Mouse (Mus musculus) heart, postnatal 25 days (tissue): ENCODE data around the gene Dlx3. TPM values are rescaled to one million over a fixed set of nuclear protein-coding genes. Genes with fewer than 3 reads are reported as not detected.

Experiments
- DNase-seq: peaks from one replicate; pipeline ENCODE4 v3.0.0; 2022; ENCODE audit warnings: low spot score
- intact Hi-C: fragments of 180-260 bp; cut with DNase I; formaldehyde crosslinking; loops from one replicate; pipeline ENCODE4 v1.15.1; 2025
- total RNA-seq, 2 experiments: library from RNA; stranded (reverse); gene quantifications; 2 replicates each; pipeline ENCODE4 v1.2.3; 2021

The Dlx3 gene
- total RNA-seq, 2 experiments from 2014 or later = not detected

- DNase-seq = no peak
- intact Hi-C loops = no loop called here
These were observed 26.0 kb downstream of the Dlx3 start, which contains the start of gene Dlx4 for GRCm38 (mm10) chr11:95145851-95146403. Dlx4 (minus strand) TSS chr11:95146263.

DNA sequence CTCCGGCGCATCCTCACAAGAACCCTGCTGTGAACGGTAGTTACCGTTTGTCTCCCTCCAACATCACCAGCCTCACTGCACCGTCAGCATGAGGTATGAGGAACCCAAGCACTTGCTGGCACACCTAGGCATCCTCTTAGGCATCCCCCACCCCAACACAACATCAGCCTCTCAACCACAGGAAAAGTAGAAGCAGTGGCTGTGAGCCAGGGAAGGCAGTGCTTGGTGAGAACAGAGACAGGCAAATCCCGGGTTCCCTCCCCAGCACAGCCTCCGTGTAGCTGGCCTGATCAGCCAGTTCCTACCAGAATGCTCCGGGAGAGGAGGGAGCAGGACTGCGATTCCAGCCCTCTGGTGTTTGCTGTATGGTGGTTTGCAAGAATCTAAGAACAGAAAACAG, 28.8 kb downstream of the Dlx3 start:
- DNase-seq = no peak
- intact Hi-C loops = no loop called here

DNA sequence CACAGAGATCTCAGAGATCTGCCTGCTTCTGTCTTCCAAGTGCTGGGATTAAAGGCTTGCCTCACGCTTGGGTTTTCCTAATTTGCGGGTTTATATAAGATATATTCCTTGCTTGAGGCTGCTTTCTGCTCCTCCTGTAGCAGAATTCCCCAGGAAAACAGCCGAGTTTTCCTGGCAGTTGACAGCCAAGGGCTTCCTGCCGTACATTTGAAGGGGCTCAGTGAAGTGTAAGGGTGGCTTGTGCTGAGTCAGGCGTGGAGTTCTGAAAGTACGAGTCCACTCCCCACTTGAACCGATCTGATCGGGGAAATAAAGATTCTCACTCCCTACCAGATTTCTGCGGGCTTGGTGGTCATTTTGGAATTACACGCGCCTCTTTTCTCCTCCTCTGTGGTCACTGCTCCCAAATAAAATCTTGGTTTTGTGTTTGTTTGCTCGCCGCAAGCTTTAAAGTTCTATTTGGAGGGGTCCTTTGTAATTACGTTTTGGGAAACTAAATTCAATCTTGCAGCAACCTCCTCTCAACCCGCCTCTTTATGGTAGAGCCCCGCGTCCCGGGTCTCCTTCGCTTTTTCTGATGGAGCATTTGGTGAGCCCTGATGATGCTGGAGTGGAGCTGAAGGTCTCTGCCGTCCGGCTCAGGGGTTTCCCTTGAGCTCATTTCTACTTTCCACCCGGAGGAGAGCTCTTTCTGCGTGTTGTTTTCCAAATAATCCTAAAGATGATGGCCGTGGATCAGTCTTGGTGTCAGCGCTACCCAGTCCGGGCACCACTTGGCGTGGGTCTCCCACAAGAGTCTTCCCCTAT, 29.7 kb downstream of the Dlx3 start:
- intact Hi-C loops = no loop called here
- DNase-seq = no peak

DNA sequence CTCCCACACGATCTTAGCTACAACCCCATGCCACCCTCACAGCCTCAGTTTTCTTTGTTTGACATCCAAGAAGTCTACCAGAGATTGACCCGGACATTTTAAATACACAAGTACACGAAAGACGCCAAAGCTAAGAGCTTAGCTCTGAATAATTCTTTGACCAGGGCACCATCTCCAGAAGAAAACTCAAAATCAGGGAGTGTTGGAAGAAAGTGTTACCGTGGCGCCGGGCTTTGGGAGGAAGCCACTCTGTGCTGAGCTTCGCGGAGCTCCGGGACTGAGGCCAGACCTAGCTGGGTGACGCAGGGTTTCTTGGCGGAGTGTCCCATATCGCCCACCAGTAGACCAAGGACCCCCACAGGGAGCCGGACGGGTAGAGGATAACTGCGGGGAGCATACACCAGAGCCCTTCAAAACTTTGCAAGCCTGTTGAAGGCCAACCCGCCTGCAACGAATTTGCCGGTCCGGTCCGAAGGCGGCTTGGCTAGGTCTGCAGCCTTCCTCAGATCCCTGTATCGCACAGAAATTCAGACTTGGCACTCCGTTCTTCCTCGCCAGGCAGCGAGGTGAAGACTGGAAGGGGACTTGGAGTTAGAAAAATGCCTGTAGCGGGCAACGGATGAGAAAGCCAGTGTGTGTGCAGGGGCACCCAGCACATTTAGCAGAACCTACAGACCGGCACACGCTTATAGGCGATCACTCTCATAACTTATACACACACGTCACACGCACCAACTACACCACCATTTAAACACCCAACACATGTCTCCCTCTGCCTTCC, 30.5 kb downstream of the Dlx3 start:
- DNase-seq = no peak
- intact Hi-C loops = no loop called here

- DNase-seq = no peak
- intact Hi-C loops = no loop called here
These were observed 33.2 kb downstream of the Dlx3 start for GRCm38 (mm10) chr11:95153116-95153515.

- intact Hi-C loops = no loop called here
- DNase-seq = no peak
These were observed 33.8 kb downstream of the Dlx3 start for GRCm38 (mm10) chr11:95153681-95154080.

GRCm38 (mm10) chr11:95155511-95155910, 35.6 kb downstream of the Dlx3 start:
- intact Hi-C loops = no loop called here

GRCm38 (mm10) chr11:95157356-95157755, 37.4 kb downstream of the Dlx3 start:
- intact Hi-C loops = no loop called here
- DNase-seq = no peak

More at GRCm38 (mm10) chr11:95155511-95155910, 35.6 kb downstream of the Dlx3 start:
- no peak for DNase-seq

- intact Hi-C loops = no loop called here
- DNase-seq = no peak
These were observed 38.0 kb downstream of the Dlx3 start for GRCm38 (mm10) chr11:95157872-95158271.

DNA sequence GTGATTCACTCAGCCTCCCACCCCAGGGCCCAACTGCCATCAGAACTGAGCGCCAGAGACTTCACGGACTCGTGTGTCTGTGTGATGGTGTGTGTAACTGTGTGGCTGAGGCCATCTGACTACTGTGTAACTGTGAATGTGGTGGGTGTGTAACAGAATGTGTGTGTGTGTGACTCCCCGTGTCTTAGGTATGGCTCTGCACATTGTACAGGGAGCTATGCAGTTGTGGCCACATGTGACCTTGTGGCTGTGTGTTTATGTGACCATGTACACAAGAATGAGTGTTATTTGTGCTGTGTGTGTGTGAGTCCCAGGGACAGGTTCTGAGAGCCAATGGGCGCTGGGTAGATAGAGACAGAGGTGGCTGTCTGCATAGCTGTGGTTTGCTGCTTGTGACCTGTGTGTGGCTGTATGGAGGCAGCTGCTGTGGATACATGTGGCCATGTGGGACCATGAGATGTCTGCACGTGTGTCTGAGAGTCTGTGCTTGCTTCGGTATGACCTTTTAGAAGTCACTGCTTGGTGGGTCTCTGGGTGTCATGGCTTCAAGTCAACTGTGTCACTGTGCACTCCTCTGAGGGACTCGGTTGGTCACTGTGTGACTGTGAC, 39.9 kb downstream of the Dlx3 start:
- intact Hi-C loops = no loop called here
- DNase-seq = no peak

DNA sequence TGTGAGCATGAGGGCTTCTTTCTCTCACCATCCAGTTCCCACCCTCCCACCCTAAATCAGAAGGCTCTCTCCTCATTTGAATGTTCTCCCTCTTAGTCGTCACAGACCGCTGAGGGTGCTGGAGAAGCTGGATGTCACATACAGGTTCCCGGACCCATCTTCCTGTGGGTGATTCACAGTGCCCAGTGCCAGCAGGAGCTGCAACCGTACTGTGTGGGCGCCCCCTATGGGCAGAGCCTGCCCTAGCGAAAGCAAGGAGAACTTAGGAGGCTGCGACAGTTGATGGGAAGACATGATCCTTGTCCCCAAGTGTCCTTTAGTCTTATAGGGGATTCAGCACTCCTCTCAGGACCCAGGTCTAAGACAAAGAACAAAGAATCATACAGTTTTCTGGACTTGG, 40.8 kb downstream of the Dlx3 start:
- intact Hi-C loops = no loop called here

GRCm38 (mm10) chr11:95161708-95162107, 41.8 kb downstream of the Dlx3 start:
- no peak for DNase-seq

More for the DNA sequence above, 40.8 kb downstream of the Dlx3 start:
- DNase-seq = no peak

GRCm38 (mm10) chr11:95165857-95166256, 45.9 kb downstream of the Dlx3 start:
- intact Hi-C loops = no loop called here
- no peak for DNase-seq

More at GRCm38 (mm10) chr11:95161708-95162107, 41.8 kb downstream of the Dlx3 start:
- intact Hi-C loops = no loop called here

Other genes with a start within 250 kb of the Dlx3 start
- 100 to 1,000 TPM; 182 to 211 TPM for gene Col1a1, start 183.9 kb upstream of the Dlx3 start, total RNA-seq
- gene Hils1, start 152.5 kb upstream of the Dlx3 start, total RNA-seq = not detected
- gene Sgca, start 143.8 kb upstream of the Dlx3 start, total RNA-seq = 100 to 1,000 TPM; 142 to 163 TPM
- 10 to 100 TPM; 45.5 to 52.6 TPM for gene Ppp1r9b, start 129.1 kb upstream of the Dlx3 start, total RNA-seq
- gene Samd14, start 110.2 kb upstream of the Dlx3 start, total RNA-seq = 1 to 10 TPM; 1.2 to 1.5 TPM
- gene Pdk2, start 78.8 kb upstream of the Dlx3 start, total RNA-seq = 100 to 1,000 TPM; 377 to 397 TPM
- 10 to 100 TPM; 10.8 to 11.7 TPM for gene Itga3, start 43.3 kb upstream of the Dlx3 start, total RNA-seq
- gene Dlx4, start 26.1 kb downstream of the Dlx3 start, total RNA-seq = under 1 TPM in 1 of 2 experiments, not detected in 1; 0.11 TPM
- gene Tac4, start 141.4 kb downstream of the Dlx3 start, total RNA-seq = not detected
- 10 to 100 TPM; 26.9 to 28.5 TPM for gene Kat7, start 190.1 kb downstream of the Dlx3 start, total RNA-seq
- gene Fam117a, start 216.9 kb downstream of the Dlx3 start, total RNA-seq = 1 to 10 TPM; 7.8 to 8.8 TPM